Mouse (Mus musculus): ENCODE results near the gene Dbx1. TPM values are rescaled to one million over a fixed set of nuclear protein-coding genes. Genes with fewer than 3 reads are reported as not detected.
A peak's percentile ranks its signal among the peaks of the same experiment; 100 is the strongest.

The Dbx1 gene
- total RNA-seq, 1 experiment from 2014 or later: not detected

GRCm38 (mm10) chr7:49634291-49635073 is 2.2 kb downstream of the Dbx1 start:
- ATAC-seq (replicated peaks; ENCODE audit: insufficient number of reproducible peaks, low FRiP score, low TSS enrichment, poor library complexity, severe bottlenecking): no peak

GRCm38 (mm10) chr7:49633375-49633956 is 3.2 kb downstream of the Dbx1 start:
- ATAC-seq (replicated peaks; ENCODE audit: insufficient number of reproducible peaks, low FRiP score, low TSS enrichment, poor library complexity, severe bottlenecking): no peak

- no peak for ATAC-seq (replicated peaks; ENCODE audit: insufficient number of reproducible peaks, low FRiP score, low TSS enrichment, poor library complexity, severe bottlenecking)
Measured at GRCm38 (mm10) chr7:49632391-49632790, 4.3 kb downstream of the Dbx1 start.

GRCm38 (mm10) chr7:49631885-49632284 is 4.8 kb downstream of the Dbx1 start:
- ATAC-seq (replicated peaks; ENCODE audit: insufficient number of reproducible peaks, low FRiP score, low TSS enrichment, poor library complexity, severe bottlenecking): no peak

GRCm38 (mm10) chr7:49620160-49620559 is 16.5 kb downstream of the Dbx1 start:
- no peak for ATAC-seq (replicated peaks; ENCODE audit: insufficient number of reproducible peaks, low FRiP score, low TSS enrichment, poor library complexity, severe bottlenecking)

GRCm38 (mm10) chr7:49617087-49617486 is 19.6 kb downstream of the Dbx1 start:
- ATAC-seq (replicated peaks; ENCODE audit: insufficient number of reproducible peaks, low FRiP score, low TSS enrichment, poor library complexity, severe bottlenecking): no peak

GRCm38 (mm10) chr7:49616258-49616735 is 20.4 kb downstream of the Dbx1 start:
- ATAC-seq (replicated peaks; ENCODE audit: insufficient number of reproducible peaks, low FRiP score, low TSS enrichment, poor library complexity, severe bottlenecking): 0 out of 2 replicates have a peak, but pooled peaks have one; percentile 43

GRCm38 (mm10) chr7:49604965-49605795 is 31.5 kb downstream of the Dbx1 start:
- ATAC-seq (replicated peaks; ENCODE audit: insufficient number of reproducible peaks, low FRiP score, low TSS enrichment, poor library complexity, severe bottlenecking): no peak

- ATAC-seq (replicated peaks; ENCODE audit: insufficient number of reproducible peaks, low FRiP score, low TSS enrichment, poor library complexity, severe bottlenecking): no peak
Measured at GRCm38 (mm10) chr7:49604244-49604643, 32.4 kb downstream of the Dbx1 start.

- 0 out of 2 replicates have a peak, but pooled peaks have one; percentile 32 for ATAC-seq (replicated peaks; ENCODE audit: insufficient number of reproducible peaks, low FRiP score, low TSS enrichment, poor library complexity, severe bottlenecking)
Measured at GRCm38 (mm10) chr7:49601191-49601975, 35.3 kb downstream of the Dbx1 start.

- ATAC-seq (replicated peaks; ENCODE audit: insufficient number of reproducible peaks, low FRiP score, low TSS enrichment, poor library complexity, severe bottlenecking): no peak
Measured at GRCm38 (mm10) chr7:49599950-49600349, 36.7 kb downstream of the Dbx1 start.

- ATAC-seq (replicated peaks; ENCODE audit: insufficient number of reproducible peaks, low FRiP score, low TSS enrichment, poor library complexity, severe bottlenecking): no peak
Measured at GRCm38 (mm10) chr7:49598225-49598624, 38.4 kb downstream of the Dbx1 start.

- no peak for ATAC-seq (replicated peaks; ENCODE audit: insufficient number of reproducible peaks, low FRiP score, low TSS enrichment, poor library complexity, severe bottlenecking)
Measured at GRCm38 (mm10) chr7:49597776-49598175, 38.9 kb downstream of the Dbx1 start.

GRCm38 (mm10) chr7:49589635-49590034 is 47.0 kb downstream of the Dbx1 start:
- no peak for ATAC-seq (replicated peaks; ENCODE audit: insufficient number of reproducible peaks, low FRiP score, low TSS enrichment, poor library complexity, severe bottlenecking)

- ATAC-seq (replicated peaks; ENCODE audit: insufficient number of reproducible peaks, low FRiP score, low TSS enrichment, poor library complexity, severe bottlenecking): no peak
Measured at GRCm38 (mm10) chr7:49586530-49587120, 50.0 kb downstream of the Dbx1 start.

- no peak for ATAC-seq (replicated peaks; ENCODE audit: insufficient number of reproducible peaks, low FRiP score, low TSS enrichment, poor library complexity, severe bottlenecking)
Measured at GRCm38 (mm10) chr7:49583176-49583575, 53.5 kb downstream of the Dbx1 start.

GRCm38 (mm10) chr7:49582551-49582950 is 54.1 kb downstream of the Dbx1 start:
- no peak for ATAC-seq (replicated peaks; ENCODE audit: insufficient number of reproducible peaks, low FRiP score, low TSS enrichment, poor library complexity, severe bottlenecking)

GRCm38 (mm10) chr7:49581951-49582350 is 54.7 kb downstream of the Dbx1 start:
- no peak for ATAC-seq (replicated peaks; ENCODE audit: insufficient number of reproducible peaks, low FRiP score, low TSS enrichment, poor library complexity, severe bottlenecking)

All from monocyte, adult 5-6 weeks (primary cell).